Mouse (Mus musculus) liver, embryonic 16.5 days (tissue): ENCODE results near the gene Gm11627. TPM values are rescaled to one million over a fixed set of nuclear protein-coding genes. Genes with fewer than 3 reads are reported as not detected.
"Not testable (repeated sequence)": the region's sequence is repeated elsewhere in the genome, so short reads cannot be mapped to it uniquely, and the experiment has no call there.

ENCODE experiments used
- ATAC-seq: fragments of 200-750 bp; cut with Nextera tagmentation; 2 replicates; pipeline ENCODE4 v1.8.0; 2017; ENCODE audit warnings: low read depth, mild to moderate bottlenecking, moderate number of reproducible peaks, moderate library complexity
- H3K27ac ChIP-seq: fragments of 300-500 bp; sonication (generic); 2 replicates; pipeline ENCODE4 v1.5.1; 2014; ENCODE audit warnings: mild to moderate bottlenecking, low read length
- H3K27me3 ChIP-seq: fragments of 300-500 bp; sonication (generic); 2 replicates; pipeline ENCODE4 v1.6.1; 2014; ENCODE audit warnings: low read depth, low read length, mixed read lengths; ENCODE audit not compliant: control insufficient read depth, insufficient read depth
- H3K36me3 ChIP-seq: fragments of 300-500 bp; sonication (generic); 2 replicates; pipeline ENCODE4 v1.6.1; 2014; ENCODE audit warnings: mild to moderate bottlenecking; ENCODE audit not compliant: control insufficient read depth, insufficient read depth
- H3K4me1 ChIP-seq: fragments of 300-500 bp; sonication (generic); 2 replicates; pipeline ENCODE4 v1.6.1; 2014; ENCODE audit warnings: low read depth, low read length, mixed read lengths; ENCODE audit not compliant: control insufficient read depth
- H3K4me2 ChIP-seq: fragments of 300-500 bp; sonication (generic); 2 replicates; pipeline ENCODE4 v1.6.1; 2014; ENCODE audit warnings: low read depth, low read length, mixed read lengths
- H3K4me3 ChIP-seq: fragments of 300-500 bp; sonication (generic); 2 replicates; pipeline ENCODE4 v1.5.1; 2014; ENCODE audit warnings: low read depth, mild to moderate bottlenecking, low read length
- H3K9ac ChIP-seq: fragments of 300-500 bp; sonication (generic); 2 replicates; pipeline ENCODE4 v1.6.1; 2014; ENCODE audit warnings: low read depth, low read length
- H3K9me3 ChIP-seq: fragments of 300-500 bp; sonication (generic); replicated peaks from 2 replicates; pipeline ENCODE4 v1.6.1; 2016; ENCODE audit warnings: low read length; ENCODE audit not compliant: control insufficient read depth
- WGBS: fragments of 180-500 bp; shearing (Covaris S2); extraction: QIAGEN DNeasy Blood & Tissue Kit; methylation state at CpG from one replicate; pipeline ENCODE4 v1.1.7; 2014; ENCODE audit not compliant: insufficient replicate concordance; 5-methylcytosine and 5-hydroxymethylcytosine counted together
- polyA plus RNA-seq: library from polyadenylated mRNA; unstranded; fragments of >200 nt; fragmentation: Nextera tagmentation; extraction: Ambion mirVana; gene quantifications from 2 replicates; pipeline ENCODE4 v1.2.1, GENCODE M21; 2015

Gene Gm11627
- polyA plus RNA-seq, 1 experiment from 2014 or later, result 0.26 TPM

GRCm38 (mm10) chr11:102556716-102557074 lies 22.6 kb downstream of the Gm11627 start:
- no peak for ATAC-seq
- H3K9ac ChIP-seq, result no peak overlapping the region
- H3K4me3 ChIP-seq, result no peak overlapping the region; the same call in 1 of the 2 replicates
- peak overlapping the region; percentile 81 for H3K4me2 ChIP-seq
- H3K4me1 ChIP-seq, result peaks cover 20% of the 10 kb centered on the region
- no peaks in the 10 kb centered on the region for H3K27me3 ChIP-seq
- H3K27ac ChIP-seq, result no peak overlapping the region; the same call in 1 of the 2 replicates
- 6% methylated on average over 3 of the region's 3 CpGs for WGBS
- no peaks in the 10 kb centered on the region for H3K9me3 ChIP-seq
- no peaks in the 10 kb centered on the region for H3K36me3 ChIP-seq

GRCm38 (mm10) chr11:102556031-102556715 lies 23.1 kb downstream of the Gm11627 start, which contains the start of gene Gpatch8:
Gpatch8 (minus strand) TSS chr11:102556392.
- peak within 1 kb of the TSS; percentile 93 for H3K9ac ChIP-seq
- under 1% methylated on average over 52 of the region's 55 CpGs for WGBS
- H3K4me2 ChIP-seq, result peak within 1 kb of the TSS; percentile 81
- peak within 1 kb of the TSS; percentile 93 for H3K27ac ChIP-seq
- H3K36me3 ChIP-seq, result no peaks in the 10 kb centered on the region
- H3K4me3 ChIP-seq, result peak within 1 kb of the TSS; percentile 88
- H3K27me3 ChIP-seq, result no peaks in the 10 kb centered on the region
- peaks cover 21% of the 10 kb centered on the region for H3K4me1 ChIP-seq
- no peaks in the 10 kb centered on the region for H3K9me3 ChIP-seq
- ATAC-seq, result peak; percentile 95

GRCm38 (mm10) chr11:102555400-102556030 lies 23.7 kb downstream of the Gm11627 start:
- H3K36me3 ChIP-seq, result no peaks in the 10 kb centered on the region
- peak overlapping the region; percentile 93 for H3K27ac ChIP-seq
- H3K4me1 ChIP-seq, result peaks cover 21% of the 10 kb centered on the region
- whole genome bisulfite sequencing, result under 1% methylated on average over 37 of the region's 39 CpGs
- no peaks in the 10 kb centered on the region for H3K27me3 ChIP-seq
- ATAC-seq, result peak; percentile 52
- H3K4me3 ChIP-seq, result peak overlapping the region; percentile 88
- peak overlapping the region; percentile 81 for H3K4me2 ChIP-seq
- no peaks in the 10 kb centered on the region for H3K9me3 ChIP-seq
- peak overlapping the region; percentile 93 for H3K9ac ChIP-seq

- no peak for ATAC-seq
- 78% methylated on average over 3 of the region's 3 CpGs for WGBS
- no peak overlapping the region for H3K4me3 ChIP-seq
- no peaks in the 10 kb centered on the region for H3K9me3 ChIP-seq
- H3K27ac ChIP-seq, result no peak overlapping the region
- H3K4me2 ChIP-seq, result no peak overlapping the region
- no peaks in the 10 kb centered on the region for H3K27me3 ChIP-seq
- no peak overlapping the region for H3K9ac ChIP-seq
- peaks cover 21% of the 10 kb centered on the region for H3K4me1 ChIP-seq
- no peaks in the 10 kb centered on the region for H3K36me3 ChIP-seq
Observed at GRCm38 (mm10) chr11:102552051-102552450, 27.2 kb downstream of the Gm11627 start.

GRCm38 (mm10) chr11:102551176-102551575 lies 28.1 kb downstream of the Gm11627 start:
- no peak overlapping the region for H3K27ac ChIP-seq

GRCm38 (mm10) chr11:102541471-102541870 lies 37.8 kb downstream of the Gm11627 start:
- no peak overlapping the region for H3K9ac ChIP-seq
- no peaks in the 10 kb centered on the region for H3K27me3 ChIP-seq
- no peak for ATAC-seq
- H3K4me2 ChIP-seq, result no peak overlapping the region
- H3K4me3 ChIP-seq, result no peak overlapping the region
- H3K9me3 ChIP-seq, result no peaks in the 10 kb centered on the region
- peaks cover 7% of the 10 kb centered on the region for H3K4me1 ChIP-seq
- WGBS, result 87% methylated on average over 5 of the region's 5 CpGs
- H3K36me3 ChIP-seq, result peaks cover 3% of the 10 kb centered on the region; the same call in 1 of the 2 replicates
- no peak overlapping the region for H3K27ac ChIP-seq

More at GRCm38 (mm10) chr11:102551176-102551575, 28.1 kb downstream of the Gm11627 start:
- H3K4me2 ChIP-seq, result no peak overlapping the region
- H3K9ac ChIP-seq, result no peak overlapping the region
- H3K9me3 ChIP-seq, result no peaks in the 10 kb centered on the region
- no peak overlapping the region for H3K4me3 ChIP-seq
- peaks cover 18% of the 10 kb centered on the region for H3K4me1 ChIP-seq
- no peaks in the 10 kb centered on the region for H3K36me3 ChIP-seq
- no peaks in the 10 kb centered on the region for H3K27me3 ChIP-seq
- no peak for ATAC-seq

GRCm38 (mm10) chr11:102540286-102540685 lies 39.0 kb downstream of the Gm11627 start:
- H3K4me2 ChIP-seq, H3K27me3 ChIP-seq, H3K27ac ChIP-seq, ATAC-seq, H3K36me3 ChIP-seq, H3K4me1 ChIP-seq, H3K9me3 ChIP-seq, H3K9ac ChIP-seq, H3K4me3 ChIP-seq: not testable (repeated sequence)

GRCm38 (mm10) chr11:102539690-102540089 lies 39.6 kb downstream of the Gm11627 start:
- 75% methylated on average over 1 of the region's 1 CpGs for WGBS
- H3K27me3 ChIP-seq, result no peaks in the 10 kb centered on the region
- H3K9ac ChIP-seq, result no peak overlapping the region
- H3K4me3 ChIP-seq, result no peak overlapping the region
- H3K27ac ChIP-seq, result no peak overlapping the region
- H3K9me3 ChIP-seq, result no peaks in the 10 kb centered on the region
- H3K36me3 ChIP-seq, result peaks cover 3% of the 10 kb centered on the region
- H3K4me2 ChIP-seq, result no peak overlapping the region
- peaks cover 7% of the 10 kb centered on the region for H3K4me1 ChIP-seq
- ATAC-seq, result no peak

GRCm38 (mm10) chr11:102536210-102536609 lies 43.1 kb downstream of the Gm11627 start:
- no peak for ATAC-seq
- H3K4me2 ChIP-seq, result no peak overlapping the region
- no peaks in the 10 kb centered on the region for H3K4me1 ChIP-seq
- H3K9me3 ChIP-seq, result no peaks in the 10 kb centered on the region
- H3K36me3 ChIP-seq, result peaks cover 3% of the 10 kb centered on the region
- H3K9ac ChIP-seq, result no peak overlapping the region
- no peak overlapping the region for H3K4me3 ChIP-seq
- no peak overlapping the region for H3K27ac ChIP-seq
- WGBS, result 73% methylated on average over 3 of the region's 3 CpGs
- no peaks in the 10 kb centered on the region for H3K27me3 ChIP-seq
